Mouse (Mus musculus) hindbrain, embryonic 10.5 days (tissue): ENCODE data around the gene Chrna3. TPM values are rescaled to one million over a fixed set of nuclear protein-coding genes. Genes with fewer than 3 reads are reported as not detected.

Experiments
- DNase-seq: peaks from one replicate; pipeline ENCODE4 v3.0.0-alpha.2; 2017; ENCODE audit warnings: low spot score
- H3K27ac ChIP-seq: fragments of 300-500 bp; sonication (generic); 2 replicates; pipeline ENCODE4 v1.5.1; 2016; ENCODE audit warnings: mild to moderate bottlenecking, moderate library complexity
- H3K27me3 ChIP-seq: fragments of 300-500 bp; sonication (generic); 2 replicates; pipeline ENCODE4 v1.6.1; 2016; ENCODE audit warnings: mild to moderate bottlenecking; ENCODE audit not compliant: poor library complexity, insufficient read depth, severe bottlenecking
- H3K36me3 ChIP-seq: fragments of 300-500 bp; sonication (generic); 2 replicates; pipeline ENCODE4 v1.6.1; 2016; ENCODE audit warnings: mild to moderate bottlenecking, moderate library complexity
- H3K4me1 ChIP-seq: fragments of 300-500 bp; sonication (generic); replicated peaks from 2 replicates; pipeline ENCODE4 v1.6.1; 2016; ENCODE audit warnings: mild to moderate bottlenecking
- H3K4me3 ChIP-seq: fragments of 300-500 bp; sonication (generic); 2 replicates; pipeline ENCODE4 v1.5.1; 2016; ENCODE audit warnings: mild to moderate bottlenecking, moderate library complexity
- H3K9me3 ChIP-seq: fragments of 300-500 bp; sonication (generic); 2 replicates; pipeline ENCODE4 v1.6.1; 2016; ENCODE audit warnings: mild to moderate bottlenecking, moderate library complexity
- WGBS: fragments of 180-500 bp; shearing (Covaris S2); methylation state at CpG from one replicate; pipeline ENCODE4 v1.1.7; 2016; 5-methylcytosine and 5-hydroxymethylcytosine counted together
- polyA plus RNA-seq: library from polyadenylated mRNA; unstranded; fragments of >200 nt; fragmentation: Nextera tagmentation; extraction: Ambion mirVana; gene quantifications from 2 replicates; pipeline ENCODE4 v1.2.1, GENCODE M21; 2016

Chrna3 gene
- polyA plus RNA-seq, 1 experiment from 2014 or later: 17.3 TPM

DNA sequence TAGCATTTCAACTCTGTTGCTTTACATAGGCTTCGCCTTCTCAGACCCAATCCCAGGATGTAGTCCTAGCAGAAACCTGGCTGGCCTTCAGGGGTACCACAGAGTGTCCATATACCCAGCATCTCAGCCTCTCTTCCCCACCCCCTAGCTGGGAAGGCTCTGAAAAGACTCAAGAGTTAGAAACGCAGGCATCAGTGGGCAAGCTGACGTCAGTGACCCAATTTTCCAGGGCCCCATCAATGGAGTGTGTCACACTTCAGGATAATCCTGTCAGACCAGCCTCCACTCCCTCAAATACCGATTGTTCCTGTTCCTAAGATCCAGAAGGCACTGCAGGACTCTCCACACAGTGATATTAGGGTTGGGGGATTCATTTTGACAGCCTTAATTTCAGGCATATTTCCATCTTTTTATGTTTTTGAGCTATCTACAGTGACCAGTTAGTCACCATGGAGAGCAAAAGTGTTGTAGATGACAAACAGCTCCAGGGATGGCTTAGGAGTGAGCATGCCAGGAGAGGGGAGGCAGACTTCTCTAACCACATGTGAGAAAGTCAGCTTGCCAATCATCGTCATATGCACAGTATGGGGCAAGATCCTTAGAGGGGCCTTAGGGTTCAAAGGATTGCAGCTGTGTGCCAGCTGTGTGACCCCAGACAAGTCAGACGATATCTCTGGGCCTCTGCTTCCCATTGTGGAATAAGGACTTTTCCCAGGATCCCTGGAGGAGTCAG lies 5.2 kb upstream of the Chrna3 start:
- Histone ChIP-seq H3K27me3 (peaks cover 23% of the 10 kb centered on the region), H3K4me1 (peaks cover 4% of the 10 kb centered on the region), H3K4me3 (no peak overlapping the region), H3K9me3 (no peaks in the 10 kb centered on the region), H3K36me3 (peaks cover 17% of the 10 kb centered on the region), H3K27ac (no peak overlapping the region)
- 59% methylated on average over 6 of the region's 6 CpGs for WGBS
- DNase-seq: no peak

DNA sequence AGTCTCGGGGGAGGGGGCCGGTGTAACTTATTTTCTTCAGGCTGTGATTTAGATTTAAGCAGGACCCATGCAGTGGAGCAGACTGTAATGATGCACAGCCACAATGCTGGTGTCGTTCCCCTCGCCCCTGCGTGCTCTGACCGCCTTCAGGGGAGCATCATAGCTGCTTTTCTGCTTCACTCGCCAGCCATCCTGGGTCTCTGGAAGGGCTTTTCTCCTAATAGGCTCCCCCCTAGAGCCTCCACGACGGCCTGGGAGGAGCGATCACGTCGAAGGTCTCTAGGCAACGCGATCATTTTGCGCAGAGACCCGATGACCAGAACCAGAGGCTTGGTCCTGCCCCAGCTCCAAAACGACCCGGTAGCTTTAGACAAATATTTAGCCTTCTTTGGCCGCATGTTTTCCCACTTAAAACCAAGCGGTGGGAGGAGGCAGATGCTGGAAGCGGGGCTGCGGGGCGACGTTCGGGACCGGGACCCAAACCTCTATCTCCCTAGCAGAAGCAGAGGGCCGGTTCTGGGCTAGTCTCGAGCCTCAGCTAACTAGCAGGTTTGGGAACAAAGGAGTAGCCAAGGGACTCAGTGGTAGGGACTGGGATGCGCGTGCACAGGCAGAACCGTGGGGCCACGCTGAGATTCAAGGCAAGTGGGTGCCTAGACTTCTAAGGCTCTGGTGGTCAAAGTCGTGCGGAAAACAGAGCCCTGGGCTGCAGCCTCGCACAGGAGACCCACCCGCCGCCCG lies 658 bp downstream of the Chrna3 start:
- peaks cover 19% of the 10 kb centered on the region for H3K4me1 ChIP-seq
- peak overlapping the region; percentile 78 for H3K27ac ChIP-seq
- H3K4me3 ChIP-seq: peak overlapping the region; percentile 57
- H3K36me3 ChIP-seq: no peaks in the 10 kb centered on the region
- peaks cover 53% of the 10 kb centered on the region for H3K27me3 ChIP-seq
- DNase-seq: no peak
- WGBS: 10% methylated on average over 38 of the region's 38 CpGs
- H3K9me3 ChIP-seq: no peaks in the 10 kb centered on the region

DNA sequence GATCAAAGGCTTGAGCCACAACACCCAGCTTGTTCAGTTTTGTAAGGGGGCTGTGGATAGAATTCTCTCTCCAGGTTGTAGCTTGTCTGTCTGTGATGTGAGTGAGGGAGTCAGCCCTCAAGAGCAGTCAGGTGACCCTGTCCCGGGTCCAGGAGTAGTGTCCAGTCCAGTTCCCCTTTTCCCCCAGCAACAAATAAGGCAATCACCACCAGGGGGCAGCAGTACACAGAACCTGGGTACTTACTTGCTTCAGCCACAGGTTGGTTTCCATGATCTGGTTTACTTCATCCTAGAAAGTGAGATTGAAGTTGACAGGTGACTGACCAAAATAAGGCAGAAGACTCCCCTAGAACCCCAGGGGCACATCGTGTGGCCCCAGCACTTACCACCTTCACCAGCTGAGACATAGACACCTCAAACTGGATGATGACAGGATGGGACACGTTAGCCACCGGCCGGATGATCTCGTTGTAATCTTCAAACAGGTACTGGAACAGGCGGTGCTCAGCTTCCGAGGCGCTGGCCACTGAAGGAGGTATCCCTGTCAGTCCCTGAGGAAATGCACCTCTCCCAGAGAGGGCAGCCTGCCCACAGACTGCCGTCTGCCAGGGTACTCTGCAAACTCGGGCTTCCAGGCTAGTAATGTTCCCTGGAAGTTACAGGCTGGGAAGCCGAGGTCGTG lies 2.3 kb downstream of the Chrna3 start:
- 44% methylated on average over 13 of the region's 13 CpGs for WGBS

DNA sequence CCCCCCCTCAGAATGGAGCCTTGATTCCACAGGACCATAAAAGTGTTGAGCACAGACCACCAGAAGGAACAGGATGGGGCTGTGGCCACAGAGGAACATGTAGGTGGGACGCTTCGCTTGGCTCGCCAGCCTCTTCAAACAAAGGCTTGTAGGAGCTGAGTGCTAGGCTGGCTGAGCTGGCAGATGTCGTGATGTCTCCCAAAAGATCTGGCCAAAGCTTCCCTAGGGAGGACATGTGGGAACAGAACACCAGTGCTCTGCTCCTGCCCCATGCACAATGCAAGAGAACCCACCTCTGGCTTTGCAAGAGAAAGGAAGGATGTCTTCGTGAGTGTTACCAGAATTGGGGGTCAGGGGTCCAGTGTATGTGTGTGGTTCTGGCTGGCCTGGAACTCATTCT lies 3.0 kb downstream of the Chrna3 start:
- H3K36me3 ChIP-seq: 0 out of 2 replicates have a peak, but pooled peaks cover 6% of the 10 kb centered on the region
- peaks cover 19% of the 10 kb centered on the region for H3K4me1 ChIP-seq
- H3K27ac ChIP-seq: no peak overlapping the region
- H3K9me3 ChIP-seq: no peaks in the 10 kb centered on the region
- DNase-seq: no peak
- H3K4me3 ChIP-seq: no peak overlapping the region
- 86% methylated on average over 5 of the region's 5 CpGs for WGBS
- H3K27me3 ChIP-seq: peaks cover 47% of the 10 kb centered on the region

More for the DNA sequence above, 2.3 kb downstream of the Chrna3 start:
- peak; percentile 83 for DNase-seq
- no peaks in the 10 kb centered on the region for H3K9me3 ChIP-seq
- 0 out of 2 replicates have a peak overlapping the region, but pooled peaks have one; percentile 20 for H3K4me3 ChIP-seq
- H3K27ac ChIP-seq: no peak overlapping the region
- peaks cover 19% of the 10 kb centered on the region for H3K4me1 ChIP-seq
- H3K36me3 ChIP-seq: 0 out of 2 replicates have a peak, but pooled peaks cover 6% of the 10 kb centered on the region
- H3K27me3 ChIP-seq: peaks cover 49% of the 10 kb centered on the region

DNA sequence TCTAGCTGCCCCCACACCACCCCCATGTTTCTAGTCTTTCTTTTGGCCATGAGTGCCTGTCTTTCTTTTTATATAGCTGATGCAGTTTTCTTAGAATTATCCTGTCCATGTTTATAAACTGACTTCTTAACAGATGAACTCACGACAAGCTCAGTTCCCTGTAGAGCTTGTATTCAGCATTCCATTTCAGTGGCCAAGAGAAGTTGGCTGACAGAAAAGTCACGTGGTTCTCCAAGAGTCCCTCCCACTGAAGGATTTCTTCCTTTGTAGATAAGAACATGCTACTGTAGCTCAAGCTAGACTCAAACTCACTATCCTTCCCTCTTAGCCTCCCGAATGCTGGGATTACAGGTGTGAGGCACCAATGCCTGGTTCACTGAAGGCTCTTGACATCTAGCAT lies 9.4 kb downstream of the Chrna3 start:
- Histone ChIP-seq H3K4me1 (peaks cover 2% of the 10 kb centered on the region; the same call in 1 of the 2 replicates), H3K4me3 (no peak overlapping the region), H3K27ac (no peak overlapping the region), H3K27me3 (no peaks in the 10 kb centered on the region), H3K9me3 (no peaks in the 10 kb centered on the region), H3K36me3 (peaks cover 22% of the 10 kb centered on the region)
- WGBS: 83% methylated on average over 3 of the region's 3 CpGs
- DNase-seq: no peak

DNA sequence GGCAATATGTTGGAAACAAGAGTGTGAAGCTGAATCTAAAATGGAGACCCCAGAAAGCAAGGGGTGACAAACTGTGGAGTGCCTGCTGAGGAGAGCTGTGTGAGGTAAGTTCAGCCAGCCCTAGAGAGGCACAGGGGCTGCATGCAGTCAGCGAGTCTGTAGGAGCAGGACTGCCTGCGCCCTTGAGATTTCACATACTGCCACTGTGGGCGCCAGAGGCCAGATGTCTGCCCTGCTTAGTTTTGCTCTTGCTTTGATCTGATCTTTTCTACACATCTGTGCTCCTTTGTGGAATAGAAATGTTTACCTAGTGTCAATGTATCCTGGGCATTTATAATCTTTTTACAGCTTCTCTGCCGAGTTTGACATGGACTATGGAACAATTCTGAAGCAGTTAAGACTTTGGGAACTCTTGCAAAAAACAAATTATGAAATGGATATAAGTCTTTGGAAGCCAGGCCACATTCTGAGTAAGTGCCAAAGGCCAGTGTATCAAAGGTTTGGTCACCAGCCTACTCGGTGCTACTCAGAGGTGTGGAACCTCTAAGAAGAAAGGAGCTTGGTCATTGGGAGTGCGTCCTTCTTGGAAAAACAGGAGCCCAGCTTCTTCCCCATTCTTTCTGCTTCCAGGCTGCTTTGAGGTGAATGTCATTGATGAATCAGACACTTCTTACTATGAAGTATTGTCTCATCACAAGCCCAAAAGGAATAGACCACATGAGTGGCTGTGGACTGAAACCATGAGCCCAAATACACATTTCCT lies 15.6 kb downstream of the Chrna3 start:
- DNase-seq: no peak
- no peak overlapping the region for H3K27ac ChIP-seq
- no peaks in the 10 kb centered on the region for H3K9me3 ChIP-seq
- 53% methylated on average over 6 of the region's 6 CpGs for WGBS
- H3K36me3 ChIP-seq: peaks cover 11% of the 10 kb centered on the region
- no peaks in the 10 kb centered on the region for H3K27me3 ChIP-seq
- no peak overlapping the region for H3K4me3 ChIP-seq
- peaks cover 6% of the 10 kb centered on the region; the same call in 1 of the 2 replicates for H3K4me1 ChIP-seq

- Histone ChIP-seq H3K4me3 (no peak overlapping the region), H3K36me3 (no peaks in the 10 kb centered on the region), H3K27me3 (no peaks in the 10 kb centered on the region), H3K27ac (no peak overlapping the region), H3K9me3 (no peaks in the 10 kb centered on the region), H3K4me1 (peaks cover 6% of the 10 kb centered on the region; the same call in 1 of the 2 replicates)
- 88% methylated on average over 2 of the region's 2 CpGs for WGBS
- no peak for DNase-seq
Measured at GRCm38 (mm10) chr9:55009692-55010091, 16.7 kb downstream of the Chrna3 start.

DNA sequence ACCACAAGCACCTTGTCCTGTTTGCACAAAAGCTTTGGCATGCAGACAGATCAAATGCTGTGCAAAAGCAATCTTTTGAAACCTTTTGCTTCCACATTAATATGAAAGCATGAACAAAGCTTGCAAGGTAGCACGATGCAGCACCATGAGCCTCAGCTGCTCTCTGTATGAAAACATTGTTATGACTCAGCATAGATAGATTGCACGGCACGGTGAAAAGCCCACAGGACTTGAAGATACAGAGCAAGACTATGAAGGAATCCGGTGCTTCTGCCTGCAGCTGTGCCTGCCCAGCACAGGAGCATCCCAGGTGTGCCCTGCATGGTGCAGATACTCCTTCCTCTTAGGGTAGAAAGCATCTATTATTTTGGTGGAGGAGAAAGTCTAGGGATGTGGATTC lies 22.8 kb downstream of the Chrna3 start:
- WGBS: 84% methylated on average over 4 of the region's 4 CpGs
- H3K4me3 ChIP-seq: no peak overlapping the region
- H3K4me1 ChIP-seq: no peaks in the 10 kb centered on the region
- H3K36me3 ChIP-seq: no peaks in the 10 kb centered on the region
- no peak overlapping the region for H3K27ac ChIP-seq
- no peak for DNase-seq
- H3K9me3 ChIP-seq: no peaks in the 10 kb centered on the region
- H3K27me3 ChIP-seq: no peaks in the 10 kb centered on the region

DNA sequence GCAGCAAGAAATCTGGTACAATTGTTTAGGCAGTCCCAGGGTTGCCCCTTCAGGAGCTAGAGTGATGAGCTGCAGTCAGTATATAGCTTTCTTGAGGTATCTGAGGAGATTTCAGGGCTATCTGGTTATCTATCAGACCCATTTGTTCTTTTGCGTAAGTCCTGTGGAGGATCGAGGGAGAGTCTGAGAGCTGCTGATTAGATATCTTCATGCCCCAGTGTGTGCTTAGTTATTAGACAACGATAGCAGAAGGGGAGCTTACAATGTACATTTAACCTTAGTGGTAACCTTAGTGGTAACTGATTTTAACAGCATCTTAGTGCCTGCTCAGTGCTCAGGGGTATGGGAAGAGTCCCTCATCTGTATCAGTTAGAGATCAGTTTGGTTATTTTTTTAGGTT lies 30.7 kb downstream of the Chrna3 start:
- H3K9me3 ChIP-seq: no peaks in the 10 kb centered on the region
- no peak overlapping the region for H3K27ac ChIP-seq
- no peaks in the 10 kb centered on the region for H3K4me1 ChIP-seq
- no peaks in the 10 kb centered on the region for H3K36me3 ChIP-seq
- 85% methylated on average over 3 of the region's 3 CpGs for WGBS
- no peak overlapping the region for H3K4me3 ChIP-seq
- no peak for DNase-seq
- H3K27me3 ChIP-seq: no peaks in the 10 kb centered on the region

DNA sequence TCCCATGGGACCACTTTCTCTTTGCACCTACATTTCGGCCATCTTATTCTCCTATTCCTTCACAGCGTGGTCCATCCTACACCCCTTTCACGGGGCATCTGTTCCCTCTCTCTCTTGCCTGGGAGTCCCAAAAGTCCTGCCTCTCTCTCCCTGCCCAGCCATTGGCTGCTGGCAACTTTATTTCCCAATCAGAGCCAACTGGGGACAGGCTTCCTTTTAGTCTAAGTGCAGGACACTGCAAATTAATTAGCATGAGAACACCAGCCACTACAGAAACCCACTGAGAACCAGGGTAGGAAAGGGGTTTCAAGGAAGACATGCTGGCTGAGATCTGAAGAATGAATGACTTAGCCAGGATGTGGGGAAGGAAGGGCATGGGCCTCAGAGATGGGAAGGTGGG lies 32.0 kb downstream of the Chrna3 start:
- Histone ChIP-seq H3K36me3 (no peaks in the 10 kb centered on the region), H3K4me3 (no peak overlapping the region), H3K9me3 (no peaks in the 10 kb centered on the region), H3K4me1 (no peaks in the 10 kb centered on the region), H3K27ac (no peak overlapping the region), H3K27me3 (no peaks in the 10 kb centered on the region)
- WGBS: 38% methylated on average over 3 of the region's 3 CpGs
- DNase-seq: no peak

DNA sequence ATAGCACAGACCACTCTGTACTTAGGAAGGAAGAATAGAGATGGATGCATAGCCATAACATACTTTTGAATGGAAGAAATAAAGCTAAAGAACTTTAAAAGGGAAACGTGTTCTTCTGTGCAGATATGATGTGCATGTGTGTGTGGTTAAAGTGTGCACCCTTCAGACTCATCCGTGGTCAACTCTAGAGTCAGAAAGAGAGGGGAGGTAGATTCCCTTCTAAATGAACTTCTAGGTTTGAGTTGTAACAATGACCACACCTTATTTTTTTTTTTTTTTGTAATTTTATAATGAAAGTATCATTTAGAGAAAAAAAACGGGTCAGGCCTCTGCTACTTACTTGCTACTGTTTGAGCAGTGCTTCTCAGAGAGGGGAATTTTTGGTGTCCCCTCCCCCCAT lies 36.0 kb downstream of the Chrna3 start:
- H3K4me1 ChIP-seq: no peaks in the 10 kb centered on the region
- H3K27me3 ChIP-seq: no peaks in the 10 kb centered on the region
- WGBS: 85% methylated on average over 3 of the region's 3 CpGs
- no peaks in the 10 kb centered on the region for H3K9me3 ChIP-seq
- no peaks in the 10 kb centered on the region for H3K36me3 ChIP-seq
- H3K4me3 ChIP-seq: no peak overlapping the region
- no peak overlapping the region for H3K27ac ChIP-seq
- DNase-seq: no peak

DNA sequence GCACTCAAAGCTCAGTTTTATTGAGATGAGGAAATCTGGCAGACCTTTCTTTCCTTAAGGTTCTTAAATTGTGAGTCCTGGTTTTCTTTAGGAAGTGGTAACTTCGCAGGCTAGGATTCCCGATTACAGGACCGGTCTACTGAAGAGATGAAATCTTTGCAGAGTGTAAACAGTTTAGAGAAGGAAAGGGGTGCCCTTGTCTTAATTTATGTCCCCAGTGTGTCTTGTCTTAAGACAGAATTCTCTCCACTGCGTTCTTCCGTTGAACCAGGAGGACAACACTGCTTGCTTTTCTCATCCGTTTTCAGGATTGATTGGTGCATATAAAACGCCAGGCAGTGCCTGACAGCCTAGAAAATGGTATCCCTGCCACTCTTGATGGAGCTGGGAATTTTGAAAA lies 44.0 kb downstream of the Chrna3 start:
- H3K27me3 ChIP-seq: peaks cover 56% of the 10 kb centered on the region
- H3K9me3 ChIP-seq: no peaks in the 10 kb centered on the region
- H3K36me3 ChIP-seq: no peaks in the 10 kb centered on the region
- H3K27ac ChIP-seq: no peak overlapping the region
- WGBS: 9% methylated on average over 7 of the region's 7 CpGs
- H3K4me3 ChIP-seq: peak overlapping the region; percentile 69
- no peak for DNase-seq
- H3K4me1 ChIP-seq: peaks cover 24% of the 10 kb centered on the region
